Mouse (Mus musculus): ENCODE measurements around the gene Gatad2a.

Gene Gatad2a

GRCm38 (mm10) chr8:69974806-69975205, 21.4 kb downstream of the Gatad2a start:
- Histone ChIP-seq H3K4me1 (replicated peaks; ENCODE audit: low read depth, low read length) (peaks cover 75% of the 10 kb centered on the region), H3K4me3 (replicated peaks; ENCODE audit: low read length) (peak overlapping the region; percentile 99), H3K9me3 (ENCODE audit: low read length) (no peaks in the 10 kb centered on the region), H3K36me3 (ENCODE audit: insufficient read depth, low read length) (peaks cover 44% of the 10 kb centered on the region), H3K27me3 (ENCODE audit: insufficient read depth, low read length) (no peaks in the 10 kb centered on the region)
- no peak for TF ChIP-seq POU5F1 (IDR thresholded peaks at IDR 0.05; ENCODE audit: borderline replicate concordance, low read length)
- no peak for TF ChIP-seq CTCF (conservative IDR thresholded peaks at IDR 0.05; ENCODE audit: low read length)
- TF ChIP-seq NANOG (IDR thresholded peaks at IDR 0.05; ENCODE audit: borderline replicate concordance, low read length): no peak

DNA sequence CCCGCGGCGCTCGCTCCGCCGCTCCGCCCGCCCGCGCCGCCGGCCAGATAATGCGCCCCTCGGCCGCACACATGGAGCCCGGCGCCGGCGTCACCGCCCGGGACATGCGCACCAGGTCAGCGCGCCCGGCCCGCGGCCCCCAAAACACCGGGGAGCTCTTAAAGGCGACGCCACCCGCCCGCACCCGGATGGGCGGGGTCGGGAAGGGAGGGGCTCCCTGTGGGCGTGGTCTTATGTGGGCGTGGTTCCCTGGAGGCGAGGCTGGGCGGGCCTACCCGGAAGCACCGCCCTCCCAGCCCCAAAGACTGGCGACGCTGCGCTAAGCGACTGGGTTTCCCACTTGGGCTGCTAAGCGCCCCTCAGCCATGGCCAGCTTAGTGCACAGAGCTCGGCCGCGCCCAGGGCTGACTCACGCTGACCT, 22.0 kb downstream of the Gatad2a start:
- peak overlapping the region; percentile 99 for H3K4me3 ChIP-seq (replicated peaks; ENCODE audit: low read length)
- no peak for TF ChIP-seq NANOG (IDR thresholded peaks at IDR 0.05; ENCODE audit: borderline replicate concordance, low read length)
- no peak for TF ChIP-seq CTCF (conservative IDR thresholded peaks at IDR 0.05; ENCODE audit: low read length)
- TF ChIP-seq POU5F1 (IDR thresholded peaks at IDR 0.05; ENCODE audit: borderline replicate concordance, low read length): no peak
- H3K27me3 ChIP-seq (ENCODE audit: insufficient read depth, low read length): no peaks in the 10 kb centered on the region

GRCm38 (mm10) chr8:69973442-69974161, 22.6 kb downstream of the Gatad2a start:
- Histone ChIP-seq H3K4me3 (replicated peaks; ENCODE audit: low read length) (peak overlapping the region; percentile 99), H3K4me1 (replicated peaks; ENCODE audit: low read depth, low read length) (peaks cover 74% of the 10 kb centered on the region), H3K27me3 (ENCODE audit: insufficient read depth, low read length) (no peaks in the 10 kb centered on the region), H3K9me3 (ENCODE audit: low read length) (no peaks in the 10 kb centered on the region), H3K36me3 (ENCODE audit: insufficient read depth, low read length) (peaks cover 50% of the 10 kb centered on the region)
- TF ChIP-seq NANOG (IDR thresholded peaks at IDR 0.05; ENCODE audit: borderline replicate concordance, low read length): no peak
- no peak for TF ChIP-seq POU5F1 (IDR thresholded peaks at IDR 0.05; ENCODE audit: borderline replicate concordance, low read length)
- no peak for TF ChIP-seq CTCF (conservative IDR thresholded peaks at IDR 0.05; ENCODE audit: low read length)

More for the DNA sequence above, 22.0 kb downstream of the Gatad2a start:
- H3K9me3 ChIP-seq (ENCODE audit: low read length): no peaks in the 10 kb centered on the region
- H3K4me1 ChIP-seq (replicated peaks; ENCODE audit: low read depth, low read length): peaks cover 75% of the 10 kb centered on the region
- peaks cover 50% of the 10 kb centered on the region for H3K36me3 ChIP-seq (ENCODE audit: insufficient read depth, low read length)

DNA sequence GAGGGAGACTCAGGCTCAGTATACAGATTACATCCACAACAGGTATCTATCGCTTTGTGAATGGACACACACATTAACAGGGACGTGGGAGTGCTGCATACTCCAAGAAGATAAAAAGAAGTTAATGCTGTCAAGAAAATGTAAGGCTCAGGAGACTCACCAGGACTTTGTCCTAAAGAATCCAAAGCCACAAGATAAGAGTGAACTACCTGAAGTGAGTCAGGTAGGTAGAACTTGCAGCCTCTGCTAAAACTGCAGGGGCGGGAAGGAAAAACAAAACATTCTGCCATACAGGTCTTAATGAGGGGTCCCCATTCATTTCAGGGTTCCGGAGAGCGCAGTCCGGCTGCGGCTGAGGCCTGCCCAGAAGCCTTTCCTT, 23.1 kb downstream of the Gatad2a start:
- Histone ChIP-seq H3K27me3 (ENCODE audit: insufficient read depth, low read length) (no peaks in the 10 kb centered on the region), H3K36me3 (ENCODE audit: insufficient read depth, low read length) (peaks cover 50% of the 10 kb centered on the region)

GRCm38 (mm10) chr8:69970880-69971279, 25.3 kb downstream of the Gatad2a start:
- Histone ChIP-seq H3K36me3 (ENCODE audit: insufficient read depth, low read length) (peaks cover 63% of the 10 kb centered on the region), H3K9me3 (ENCODE audit: low read length) (no peaks in the 10 kb centered on the region), H3K27me3 (ENCODE audit: insufficient read depth, low read length) (no peaks in the 10 kb centered on the region), H3K4me3 (replicated peaks; ENCODE audit: low read length) (no peak overlapping the region), H3K4me1 (replicated peaks; ENCODE audit: low read depth, low read length) (peaks cover 80% of the 10 kb centered on the region)
- TF ChIP-seq CTCF (conservative IDR thresholded peaks at IDR 0.05; ENCODE audit: low read length) (no peak), POU5F1 (IDR thresholded peaks at IDR 0.05; ENCODE audit: borderline replicate concordance, low read length) (no peak), NANOG (IDR thresholded peaks at IDR 0.05; ENCODE audit: borderline replicate concordance, low read length) (no peak)

More for the DNA sequence above, 23.1 kb downstream of the Gatad2a start:
- H3K9me3 ChIP-seq (ENCODE audit: low read length): no peaks in the 10 kb centered on the region
- TF ChIP-seq CTCF (conservative IDR thresholded peaks at IDR 0.05; ENCODE audit: low read length): no peak
- no peak for TF ChIP-seq NANOG (IDR thresholded peaks at IDR 0.05; ENCODE audit: borderline replicate concordance, low read length)
- TF ChIP-seq POU5F1 (IDR thresholded peaks at IDR 0.05; ENCODE audit: borderline replicate concordance, low read length): no peak
- H3K4me1 ChIP-seq (replicated peaks; ENCODE audit: low read depth, low read length): peaks cover 73% of the 10 kb centered on the region
- H3K4me3 ChIP-seq (replicated peaks; ENCODE audit: low read length): peak overlapping the region; percentile 99

DNA sequence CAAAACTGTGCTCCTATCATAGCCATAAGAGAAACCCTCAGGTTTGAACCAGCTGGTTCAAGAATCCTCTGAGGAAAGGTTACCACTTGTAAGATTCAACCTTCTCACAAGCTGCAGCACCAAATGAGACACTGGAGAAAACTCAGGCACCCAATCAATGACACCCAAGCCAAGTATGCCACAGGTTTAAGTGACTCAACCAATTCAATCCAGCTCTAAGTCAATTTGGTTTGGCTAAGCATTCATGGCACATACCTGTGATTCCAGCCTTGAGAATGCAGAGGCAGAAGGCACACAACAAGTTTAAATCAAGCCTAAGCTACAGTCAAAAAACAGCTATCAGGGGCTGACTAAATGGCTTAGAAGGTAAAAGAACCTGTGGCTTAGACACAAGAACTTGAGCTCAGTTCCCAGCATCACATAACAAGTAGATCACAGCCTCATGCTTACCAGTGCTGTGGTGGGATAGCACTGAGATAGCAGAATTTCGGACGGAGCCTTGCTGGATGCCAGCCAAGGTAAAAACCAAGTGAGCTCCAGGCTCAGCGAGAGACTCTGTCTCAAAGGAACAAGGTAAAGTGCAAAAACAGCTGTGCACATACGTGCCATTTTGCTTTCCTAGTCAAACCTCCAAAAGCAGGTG, 28.8 kb downstream of the Gatad2a start:
- no peak for TF ChIP-seq POU5F1 (IDR thresholded peaks at IDR 0.05; ENCODE audit: borderline replicate concordance, low read length)
- TF ChIP-seq NANOG (IDR thresholded peaks at IDR 0.05; ENCODE audit: borderline replicate concordance, low read length): no peak
- no peak for TF ChIP-seq CTCF (conservative IDR thresholded peaks at IDR 0.05; ENCODE audit: low read length)
- no peaks in the 10 kb centered on the region for H3K9me3 ChIP-seq (ENCODE audit: low read length)
- peaks cover 88% of the 10 kb centered on the region for H3K36me3 ChIP-seq (ENCODE audit: insufficient read depth, low read length)
- peaks cover 97% of the 10 kb centered on the region for H3K4me1 ChIP-seq (replicated peaks; ENCODE audit: low read depth, low read length)
- H3K27me3 ChIP-seq (ENCODE audit: insufficient read depth, low read length): no peaks in the 10 kb centered on the region
- H3K4me3 ChIP-seq (replicated peaks; ENCODE audit: low read length): no peak overlapping the region

GRCm38 (mm10) chr8:69959241-69959640, 36.9 kb downstream of the Gatad2a start:
- Histone ChIP-seq H3K4me1 (replicated peaks; ENCODE audit: low read depth, low read length) (peaks cover 97% of the 10 kb centered on the region), H3K36me3 (ENCODE audit: insufficient read depth, low read length) (peaks cover 85% of the 10 kb centered on the region), H3K27me3 (ENCODE audit: insufficient read depth, low read length) (no peaks in the 10 kb centered on the region), H3K9me3 (ENCODE audit: low read length) (no peaks in the 10 kb centered on the region), H3K4me3 (replicated peaks; ENCODE audit: low read length) (no peak overlapping the region)
- no peak for TF ChIP-seq POU5F1 (IDR thresholded peaks at IDR 0.05; ENCODE audit: borderline replicate concordance, low read length)
- TF ChIP-seq NANOG (IDR thresholded peaks at IDR 0.05; ENCODE audit: borderline replicate concordance, low read length): no peak
- no peak for TF ChIP-seq CTCF (conservative IDR thresholded peaks at IDR 0.05; ENCODE audit: low read length)

DNA sequence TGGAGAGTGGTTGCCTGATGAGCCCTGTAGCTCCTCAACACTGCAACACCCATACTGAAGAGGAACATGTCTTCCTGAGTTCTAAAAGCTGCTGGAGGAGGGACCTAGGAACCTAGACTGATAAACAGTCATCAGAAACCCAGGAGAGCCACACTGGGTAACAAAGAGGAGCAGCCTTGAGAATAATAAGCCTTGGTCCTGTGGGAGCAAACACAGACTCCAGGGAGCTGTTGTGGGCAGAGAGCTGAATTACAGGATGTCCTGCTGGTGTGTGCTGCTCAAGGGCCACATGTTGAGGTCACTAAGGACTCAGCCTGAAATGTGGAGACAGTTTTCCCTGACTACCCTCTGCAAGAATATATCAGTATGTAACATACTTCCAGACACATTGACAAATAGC, 38.3 kb downstream of the Gatad2a start:
- no peak for TF ChIP-seq CTCF (conservative IDR thresholded peaks at IDR 0.05; ENCODE audit: low read length)
- TF ChIP-seq NANOG (IDR thresholded peaks at IDR 0.05; ENCODE audit: borderline replicate concordance, low read length): no peak
- TF ChIP-seq POU5F1 (IDR thresholded peaks at IDR 0.05; ENCODE audit: borderline replicate concordance, low read length): no peak

More for the DNA sequence above, 38.3 kb downstream of the Gatad2a start:
- H3K4me3 ChIP-seq (replicated peaks; ENCODE audit: low read length): no peak overlapping the region
- no peaks in the 10 kb centered on the region for H3K9me3 ChIP-seq (ENCODE audit: low read length)
- peaks cover 76% of the 10 kb centered on the region for H3K36me3 ChIP-seq (ENCODE audit: insufficient read depth, low read length)
- peaks cover 92% of the 10 kb centered on the region for H3K4me1 ChIP-seq (replicated peaks; ENCODE audit: low read depth, low read length)
- no peaks in the 10 kb centered on the region for H3K27me3 ChIP-seq (ENCODE audit: insufficient read depth, low read length)
